Mouse (Mus musculus): Measurements from ENCODE around the gene Sf3b1.
"Not testable (repeated sequence)": the region's sequence is repeated elsewhere in the genome, so short reads cannot be mapped to it uniquely, and the experiment has no call there.

Gene Sf3b1

DNA sequence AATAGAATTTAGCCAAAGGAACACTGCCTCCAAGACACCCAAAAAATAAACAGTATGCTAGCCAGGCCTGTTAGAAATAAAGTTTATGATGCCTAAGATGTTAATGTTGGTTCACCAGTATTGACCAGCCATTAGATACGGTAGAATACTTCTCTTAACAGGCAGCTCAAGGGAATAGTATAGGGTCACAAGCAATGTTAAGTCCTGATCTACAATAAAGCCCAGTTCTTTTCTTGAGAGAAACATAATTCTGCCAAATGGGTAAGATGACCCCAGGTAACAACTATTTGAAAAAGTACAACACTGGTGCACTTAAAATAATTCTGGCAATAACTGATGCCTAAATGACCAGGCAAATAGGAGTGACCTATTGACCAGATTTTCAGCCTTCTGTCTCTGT is 685 bp upstream of the Sf3b1 start:
- DNase-seq = no peak

DNA sequence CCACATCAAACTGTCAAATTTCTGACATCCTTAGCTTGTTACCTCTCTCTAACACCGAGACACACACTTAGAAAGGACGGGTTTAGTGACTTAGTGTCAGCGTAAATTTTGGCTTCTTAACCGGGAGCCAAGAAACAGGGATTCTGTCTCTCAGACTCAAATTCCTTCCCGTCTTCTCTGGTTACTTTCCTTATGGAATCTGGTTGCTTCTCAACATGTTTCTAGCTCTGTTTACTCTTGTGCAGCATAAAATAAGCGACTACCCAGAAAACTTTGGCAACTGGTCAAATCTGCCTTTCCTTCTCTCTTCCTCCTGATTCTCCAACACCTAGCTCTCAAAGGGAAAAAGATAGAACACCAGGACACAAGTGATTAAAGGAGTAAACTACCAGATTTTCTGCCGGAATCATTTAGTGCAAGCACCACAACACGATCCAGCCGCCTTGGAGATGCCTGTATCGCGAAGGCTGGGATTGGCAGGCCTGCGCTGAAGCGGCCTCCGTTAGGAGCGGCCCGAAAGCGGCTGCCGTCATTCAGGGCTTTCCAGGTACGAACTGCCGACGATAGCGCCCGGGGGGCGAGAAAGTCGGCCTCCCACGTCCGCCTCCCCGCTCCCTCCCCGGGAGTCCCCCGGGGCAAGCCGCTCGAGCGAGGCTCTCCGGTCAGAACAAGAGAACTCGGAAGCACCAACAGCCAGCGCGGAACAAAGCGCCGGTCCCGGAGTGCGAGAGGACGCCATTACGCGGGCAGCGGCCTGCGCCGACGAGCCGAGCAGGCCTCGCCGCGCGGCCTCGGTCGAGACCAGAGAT is 633 bp downstream of the Sf3b1 start:
- DNase-seq = no peak

DNA sequence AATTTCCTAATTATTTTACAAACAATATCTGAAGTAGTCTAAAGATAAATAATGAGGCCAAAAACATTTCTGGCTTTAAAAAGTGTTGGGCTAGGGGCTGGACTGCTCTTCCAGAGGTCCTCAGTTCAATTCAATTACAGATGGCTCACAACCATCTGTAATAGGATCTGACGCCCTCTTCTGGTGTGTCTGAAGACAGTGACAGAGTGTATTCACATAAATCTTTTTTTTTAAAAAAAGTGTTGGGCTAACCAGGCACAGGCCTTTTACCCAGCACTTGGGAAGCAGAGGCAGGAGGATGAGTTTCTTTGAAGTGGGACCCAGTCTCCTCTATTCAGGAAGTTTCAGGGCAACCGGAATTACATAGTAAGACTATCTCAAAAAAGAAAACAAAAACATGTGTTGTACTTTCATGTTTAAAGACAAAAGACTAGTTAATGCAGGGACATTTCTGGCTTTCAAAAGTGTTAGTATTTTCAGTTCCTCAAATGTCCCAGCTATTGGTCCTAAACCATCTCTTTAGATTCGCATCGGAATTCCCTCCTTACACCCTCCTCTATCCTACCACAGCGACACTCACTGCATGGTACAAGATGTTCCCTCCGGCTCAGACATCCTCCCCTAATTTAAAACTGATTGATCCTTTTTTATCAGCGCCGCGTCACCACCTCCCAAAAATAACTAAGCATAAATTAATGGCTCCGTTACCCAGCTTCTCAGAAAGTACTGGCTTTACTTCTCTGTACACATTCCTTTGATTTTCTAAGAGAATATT is 1.4 kb downstream of the Sf3b1 start:
- DNase-seq = no peak

DNA sequence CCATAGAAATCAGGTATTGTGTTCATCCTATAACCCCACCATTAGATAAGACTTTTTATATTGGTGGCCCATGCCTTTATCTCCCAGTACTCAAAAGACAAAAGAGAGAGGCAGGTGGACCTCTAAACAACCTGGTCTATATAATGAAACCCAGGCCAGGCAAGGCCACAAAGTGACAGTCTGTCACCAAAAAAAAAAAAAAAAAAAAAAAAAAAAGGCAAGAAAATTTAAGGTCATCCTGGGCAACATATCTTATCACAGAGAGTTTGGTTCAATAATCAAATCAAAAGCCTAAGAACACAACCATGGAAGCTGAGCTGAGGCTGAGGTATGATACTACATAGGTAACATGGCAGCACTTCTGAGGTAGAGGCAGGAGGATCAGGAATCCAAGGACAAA is 5.4 kb downstream of the Sf3b1 start:
- no peak for DNase-seq

DNA sequence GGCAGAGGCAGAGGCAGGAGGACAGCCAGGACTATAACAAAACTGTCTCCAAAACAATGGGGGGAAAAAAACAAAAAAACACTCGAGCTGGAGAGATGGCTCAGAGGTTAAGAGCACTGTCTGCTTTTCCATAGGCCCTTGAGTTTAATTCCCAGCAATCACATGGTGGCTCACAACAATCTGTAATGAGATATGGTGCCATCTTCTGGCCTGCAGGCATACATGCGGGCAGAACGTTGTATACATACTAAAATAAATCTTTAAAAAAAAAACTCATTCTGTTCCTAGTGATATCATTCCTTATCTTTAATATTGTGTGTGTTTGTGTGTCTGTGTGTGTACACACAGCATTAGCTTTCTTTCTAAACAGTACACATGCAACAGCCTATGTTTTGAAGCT is 14.8 kb downstream of the Sf3b1 start:
- DNase-seq = no peak

DNA sequence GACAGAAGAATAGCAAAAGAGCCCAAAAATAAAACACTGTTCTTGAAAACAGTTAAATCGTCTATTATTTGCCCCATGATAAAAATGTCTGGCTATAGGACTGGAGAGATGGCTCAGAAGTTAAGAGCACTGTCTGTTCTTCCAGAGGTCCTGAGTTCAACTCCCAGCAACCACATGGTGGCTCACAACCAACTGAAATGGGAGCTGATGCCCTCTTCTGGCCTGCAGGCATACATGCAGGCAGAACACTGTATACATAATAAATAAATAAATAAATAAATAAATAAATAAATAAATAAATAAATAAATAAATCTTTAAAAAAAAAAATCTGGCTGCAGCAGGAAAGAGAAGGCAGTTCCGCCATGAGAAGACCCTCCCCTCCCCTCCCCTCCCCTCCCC is 19.0 kb downstream of the Sf3b1 start:
- DNase-seq = not testable (repeated sequence)

DNA sequence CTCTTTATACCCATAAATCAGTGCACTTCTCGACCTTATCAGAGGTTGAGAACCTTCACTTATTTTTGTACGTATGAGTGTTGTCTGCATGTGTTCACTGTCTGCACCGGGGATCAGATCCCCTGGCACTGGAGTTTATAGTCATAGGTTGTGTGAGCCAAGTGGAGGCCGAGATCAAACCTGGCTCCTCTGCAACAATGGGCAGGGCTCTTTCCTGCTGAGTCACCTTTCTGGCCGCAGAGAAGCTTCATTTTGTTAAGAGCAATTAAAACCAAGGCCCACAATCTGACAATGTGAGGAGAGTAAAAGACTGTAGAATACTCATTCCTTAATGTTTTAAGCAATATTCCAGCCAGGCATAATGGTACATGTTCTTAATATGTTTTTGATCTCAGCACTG is 33.7 kb downstream of the Sf3b1 start:
- no peak for DNase-seq

DNA sequence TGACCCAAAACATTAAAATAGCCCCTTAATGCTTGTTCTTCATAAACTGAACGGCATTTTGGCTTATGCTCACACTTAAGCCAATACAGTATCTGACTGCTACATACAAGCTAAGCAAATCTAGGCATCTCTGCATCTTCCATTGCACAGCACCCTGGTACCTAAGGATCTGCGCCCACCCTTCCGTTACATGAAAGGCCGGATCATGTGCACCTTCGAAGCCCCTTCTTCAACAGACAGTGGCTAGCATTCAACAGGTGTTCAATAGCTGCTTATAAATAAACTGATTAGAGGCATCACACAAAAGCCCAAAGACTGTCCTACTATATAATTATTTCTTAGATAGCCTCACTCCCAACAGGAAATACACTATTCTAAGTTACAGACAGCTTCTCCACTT is 41.0 kb downstream of the Sf3b1 start:
- no peak for DNase-seq

DNA sequence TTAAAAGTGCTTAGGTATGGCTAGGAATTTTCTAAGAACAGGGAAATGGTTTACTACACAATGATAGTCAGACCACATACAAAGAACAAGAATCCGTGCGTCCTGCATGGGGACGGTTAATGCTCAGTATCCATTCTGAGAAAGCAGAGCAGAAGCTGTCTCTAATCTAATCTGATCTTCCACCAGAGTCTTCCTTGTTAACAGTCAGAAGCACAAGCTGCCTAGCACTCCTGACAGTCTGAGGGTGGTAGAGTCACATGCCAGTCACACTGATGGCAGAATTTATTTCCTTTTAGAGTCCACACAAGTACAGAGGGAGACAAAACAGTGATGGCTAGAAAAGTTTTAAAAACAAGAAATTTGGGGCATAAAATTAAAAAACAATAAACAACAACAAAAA is 41.5 kb downstream of the Sf3b1 start:
- no peak for DNase-seq

DNA sequence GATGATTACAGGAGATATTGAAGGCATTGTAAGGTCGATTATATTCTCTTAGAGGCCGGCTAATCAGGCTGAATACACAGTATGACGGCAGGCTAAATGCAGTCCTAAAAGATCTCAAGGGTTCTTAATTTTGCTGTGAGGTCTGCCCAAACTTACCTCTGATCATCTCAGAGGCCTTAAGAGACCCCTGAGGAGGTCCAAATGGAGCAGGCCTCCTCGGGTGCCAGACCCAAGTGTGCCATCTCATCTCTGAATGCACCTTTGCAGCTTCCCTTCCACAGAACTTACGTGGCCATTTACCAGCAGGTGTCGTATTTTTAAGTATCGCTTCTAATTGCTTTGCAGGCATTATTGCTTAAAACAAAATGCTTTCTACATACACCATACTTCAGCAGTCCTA is 43.1 kb downstream of the Sf3b1 start:
- no peak for DNase-seq

DNA sequence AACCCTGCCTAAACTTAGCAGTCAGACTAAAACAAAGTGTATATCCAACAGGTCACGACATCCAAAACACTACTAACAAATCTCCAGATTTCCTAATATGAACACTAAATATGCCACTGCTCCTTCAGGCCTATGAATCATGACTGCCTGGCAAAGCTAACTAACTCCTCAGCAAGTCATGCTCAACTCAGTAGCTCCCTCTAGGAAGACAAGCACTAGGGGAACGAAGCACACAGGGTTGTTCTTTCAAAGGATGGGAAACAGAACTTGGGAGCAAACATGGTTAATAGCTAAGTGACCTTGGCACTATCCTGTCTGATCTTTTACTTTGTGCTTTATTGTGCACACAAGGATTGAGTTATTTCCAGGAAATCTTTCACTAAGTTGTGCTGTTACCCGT is 43.9 kb downstream of the Sf3b1 start:
- DNase-seq = no peak

DNA sequence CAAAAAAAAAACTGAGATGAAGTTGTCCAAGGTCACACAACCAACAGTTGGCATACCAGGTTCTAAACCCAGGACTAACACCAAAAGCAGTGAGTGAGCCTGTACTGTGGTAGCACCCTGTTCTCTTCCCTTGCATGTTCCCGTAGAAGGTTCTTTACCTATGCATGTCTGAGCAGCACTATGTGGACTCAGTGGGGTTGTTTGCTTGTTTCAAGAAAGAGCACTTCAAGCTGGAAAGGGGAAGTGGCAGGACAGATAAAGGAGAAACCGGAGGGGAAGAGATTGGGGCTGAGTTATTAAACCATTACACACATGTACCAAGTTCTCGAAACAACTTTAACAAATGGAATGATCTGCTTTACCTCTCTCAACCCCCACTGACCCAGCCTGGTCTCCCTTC is 44.6 kb downstream of the Sf3b1 start:
- DNase-seq = no peak

DNA sequence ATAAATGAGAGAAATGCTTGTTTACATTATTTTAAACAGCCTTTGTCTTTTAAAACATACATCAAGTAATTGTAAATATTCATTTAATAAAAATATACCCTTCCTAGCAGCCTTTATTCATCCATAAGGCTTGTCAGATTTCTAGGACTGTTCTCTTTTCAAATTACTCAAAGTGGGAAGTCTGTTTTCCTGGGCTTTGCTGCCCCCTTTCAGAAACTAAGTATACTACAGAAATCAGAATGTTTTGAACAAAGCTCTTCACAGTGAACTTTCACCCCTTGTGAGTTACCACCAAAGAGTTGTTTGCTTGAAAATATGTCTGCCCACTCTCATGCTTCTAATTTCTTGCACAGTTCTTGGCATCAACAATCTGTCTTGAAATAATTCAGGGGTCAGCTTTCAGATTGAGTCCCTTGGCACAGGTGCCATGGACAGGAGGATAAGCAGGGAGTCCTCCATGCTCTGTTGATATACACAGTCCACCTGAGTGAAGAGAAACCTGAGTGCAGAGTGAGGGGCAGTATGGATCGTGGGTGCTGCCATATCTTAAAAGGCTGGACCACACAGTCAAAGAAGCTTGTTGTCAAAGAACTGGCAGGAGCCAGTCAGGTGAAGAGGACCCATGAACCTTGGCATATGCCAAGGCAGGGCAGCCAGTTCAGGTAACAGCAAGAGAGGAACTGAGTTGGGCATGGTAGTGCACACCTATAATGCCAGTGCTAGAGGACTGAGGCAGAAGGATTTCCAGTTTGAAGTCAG is 47.9 kb downstream of the Sf3b1 start:
- no peak for DNase-seq

DNA sequence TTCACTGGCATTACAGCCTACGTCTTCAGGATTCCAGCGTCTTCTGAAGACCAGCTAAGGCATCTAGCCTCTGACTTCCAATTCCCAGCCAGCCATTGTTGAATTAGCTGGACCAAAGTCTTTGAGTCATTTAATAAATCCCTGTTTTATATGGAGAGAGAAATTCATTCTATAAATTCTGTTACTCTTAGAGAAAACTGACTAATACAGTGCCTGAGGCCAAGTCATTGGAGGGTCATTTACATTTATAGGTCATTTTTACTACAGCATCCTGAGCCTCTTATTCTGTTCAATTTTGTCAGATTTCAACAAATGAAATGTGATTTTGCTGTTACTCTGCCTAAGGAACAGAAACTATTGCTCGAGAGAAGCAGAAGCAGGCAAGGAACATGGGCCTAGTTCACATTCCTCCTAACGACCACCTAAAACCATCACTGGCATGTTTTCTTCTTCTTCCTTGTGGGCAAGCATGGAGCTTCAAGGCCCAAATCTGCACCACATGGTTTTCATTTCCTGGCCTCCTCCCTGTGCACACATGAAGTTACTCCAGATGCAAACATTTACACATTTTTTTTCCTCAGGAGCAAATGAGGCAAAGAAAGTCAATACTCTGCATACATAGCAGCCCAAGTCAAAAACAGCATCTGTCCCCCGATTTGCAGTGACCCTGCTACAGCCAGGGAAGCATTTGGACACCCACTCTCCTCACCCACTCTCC is 55.4 kb downstream of the Sf3b1 start:
- no peak for DNase-seq

DNA sequence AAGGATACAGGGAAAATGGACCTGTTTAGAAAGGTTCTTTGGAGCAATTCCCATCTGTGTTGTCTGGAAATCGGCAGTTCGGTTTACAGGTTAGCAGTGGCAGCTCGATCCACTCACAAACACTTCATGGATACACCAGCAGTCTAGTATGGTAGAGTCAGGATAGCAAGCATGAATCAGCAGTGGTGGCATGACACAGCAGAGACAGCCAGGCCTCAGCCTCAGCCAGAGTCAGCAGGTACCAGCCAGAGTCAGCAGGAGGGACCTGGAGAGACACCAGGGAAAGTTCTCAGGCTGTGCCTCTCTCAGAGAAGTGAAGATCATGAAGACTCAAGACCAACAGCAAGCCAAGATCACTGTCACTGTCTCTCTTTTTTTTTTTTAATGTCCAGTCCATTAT is 60.4 kb downstream of the Sf3b1 start:
- DNase-seq = no peak

DNA sequence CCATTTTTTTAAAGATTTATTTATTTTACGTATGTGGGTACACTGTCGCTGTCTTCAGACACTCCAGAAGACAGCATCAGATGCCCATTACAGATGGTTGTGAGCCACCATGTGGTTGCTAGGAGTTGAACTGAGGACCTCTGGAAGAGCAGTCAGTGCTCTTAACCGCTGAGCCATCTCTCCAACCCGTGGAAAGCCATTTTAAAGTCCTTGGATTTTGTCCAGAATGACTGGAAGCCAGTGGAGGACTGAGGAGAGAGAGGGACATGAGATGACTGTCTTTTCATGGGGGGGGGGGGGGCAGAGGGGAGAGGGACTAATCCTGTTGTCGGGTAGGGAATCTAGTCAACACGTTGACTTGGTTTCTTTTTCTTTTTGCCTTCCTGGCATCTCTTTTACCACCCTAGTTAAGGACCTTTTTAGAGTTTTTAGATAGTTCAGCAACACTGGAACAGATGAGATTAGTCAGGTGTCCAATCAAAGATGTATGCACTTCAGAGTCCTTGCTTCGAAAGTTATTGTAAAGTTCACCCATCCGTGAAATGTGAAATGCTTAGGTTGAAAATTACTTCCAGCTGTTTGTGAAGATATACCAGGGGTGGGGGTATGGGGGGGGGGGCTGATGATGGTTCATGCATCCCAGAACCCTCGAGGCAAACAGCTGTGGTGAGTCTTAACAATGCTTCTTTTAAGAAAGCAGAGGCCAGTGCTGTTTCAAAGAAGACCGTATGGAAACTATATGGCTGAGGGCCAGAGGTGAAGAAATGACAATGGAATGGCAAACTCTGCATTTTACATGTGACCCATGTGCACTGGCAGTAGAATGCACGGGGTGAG is 61.9 kb downstream of the Sf3b1 start:
- no peak for DNase-seq

DNA sequence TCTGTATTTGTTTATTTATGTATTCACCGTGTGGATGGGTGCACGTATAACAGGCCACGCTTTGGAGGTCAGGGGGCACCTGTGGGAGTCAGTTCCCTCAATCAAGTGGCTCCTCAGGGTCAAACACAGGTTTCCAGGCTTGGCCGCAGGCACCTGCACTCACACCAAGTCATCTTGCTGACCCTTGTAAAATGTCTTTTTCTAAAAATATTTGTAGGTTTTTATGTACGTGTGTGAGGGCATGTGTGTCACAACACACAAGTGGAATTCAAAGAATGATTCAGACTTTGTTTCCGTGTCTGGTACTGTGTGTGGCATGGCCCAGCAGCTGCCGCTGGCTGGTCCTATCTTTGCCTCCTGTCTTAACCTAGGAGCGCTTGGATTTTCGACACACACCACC is 65.6 kb downstream of the Sf3b1 start:
- no peak for DNase-seq

DNA sequence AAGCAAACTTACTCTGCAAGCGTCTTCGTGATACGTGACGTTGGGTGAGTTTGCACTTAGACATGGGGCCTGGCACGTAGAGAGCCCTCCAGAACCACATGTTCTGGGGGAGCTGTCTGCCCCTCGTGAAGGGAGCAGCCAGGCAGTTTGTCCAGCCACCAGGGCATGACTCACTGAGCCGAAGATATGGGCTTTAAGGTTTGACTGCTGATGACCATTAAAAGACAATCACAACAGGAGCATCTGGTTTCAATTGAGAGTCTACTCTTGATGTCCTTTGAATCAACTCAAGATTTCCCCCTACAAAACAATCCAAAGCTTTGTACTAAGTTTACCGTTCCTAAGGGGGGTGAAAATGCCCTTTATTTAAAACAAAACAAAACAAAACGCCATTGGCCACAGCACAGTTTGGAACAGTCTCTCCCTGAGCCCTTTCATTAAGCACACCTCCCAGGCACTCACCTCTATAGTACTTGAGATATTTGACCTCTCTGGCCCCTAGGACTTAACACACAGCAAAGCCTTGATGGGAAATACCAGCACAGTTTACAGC is 66.6 kb downstream of the Sf3b1 start:
- DNase-seq = no peak

DNA sequence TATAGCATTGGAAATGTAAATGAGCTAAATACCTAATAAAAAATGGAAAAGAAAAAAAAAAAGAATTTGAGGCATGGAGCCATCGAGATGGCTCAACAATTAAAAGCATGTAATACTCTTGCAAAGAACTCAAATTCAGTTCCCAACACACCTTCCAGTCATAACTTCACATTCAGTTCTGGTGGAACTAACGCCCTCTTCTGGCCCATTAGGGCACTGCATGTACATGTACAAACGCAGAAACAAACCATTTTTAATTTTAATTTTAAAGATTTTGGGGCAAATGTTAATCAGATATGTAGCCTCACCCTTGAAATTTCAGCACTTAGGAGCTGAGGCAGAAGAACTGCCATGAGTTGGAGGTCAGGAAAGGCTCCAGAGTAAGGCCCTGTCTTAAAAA is 68.8 kb downstream of the Sf3b1 start:
- no peak for DNase-seq

DNA sequence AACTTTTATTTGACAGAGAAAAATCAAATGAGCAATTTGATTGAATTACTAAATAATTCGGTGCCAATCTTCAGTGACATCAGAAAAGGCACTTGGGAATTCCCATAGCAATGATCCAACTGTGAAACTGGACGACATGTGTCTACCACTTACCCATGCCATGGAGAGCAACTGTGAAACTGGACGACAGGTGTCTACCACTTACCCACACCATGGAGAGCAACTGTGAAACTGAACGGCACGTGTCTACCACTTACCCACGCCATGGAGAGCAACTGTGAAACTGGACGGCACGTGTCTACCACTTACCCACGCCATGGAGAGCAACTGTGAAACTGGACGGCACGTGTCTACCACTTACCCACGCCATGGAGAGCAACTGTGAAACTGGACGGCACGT is 70.3 kb downstream of the Sf3b1 start:
- DNase-seq = not testable (repeated sequence)

DNA sequence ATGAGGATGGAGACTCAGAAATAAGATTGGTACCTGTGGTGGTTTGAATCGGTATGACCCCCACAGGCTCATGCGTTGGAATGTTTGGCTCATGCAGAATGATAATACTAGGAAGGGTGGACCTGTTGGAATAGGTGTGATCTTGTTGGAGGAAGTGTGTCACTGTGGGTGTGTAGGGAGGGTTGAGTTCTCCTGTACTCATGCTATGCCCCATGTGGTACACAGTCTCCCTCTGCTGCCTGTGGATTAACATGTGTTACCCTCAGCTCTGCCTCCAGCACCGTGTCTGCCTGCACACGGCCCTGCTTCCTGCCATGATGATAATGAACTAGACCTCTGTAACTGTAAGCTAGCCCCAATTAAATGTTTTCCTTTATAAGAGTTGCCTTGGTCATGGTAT is 72.4 kb downstream of the Sf3b1 start:
- DNase-seq = no peak

DNA sequence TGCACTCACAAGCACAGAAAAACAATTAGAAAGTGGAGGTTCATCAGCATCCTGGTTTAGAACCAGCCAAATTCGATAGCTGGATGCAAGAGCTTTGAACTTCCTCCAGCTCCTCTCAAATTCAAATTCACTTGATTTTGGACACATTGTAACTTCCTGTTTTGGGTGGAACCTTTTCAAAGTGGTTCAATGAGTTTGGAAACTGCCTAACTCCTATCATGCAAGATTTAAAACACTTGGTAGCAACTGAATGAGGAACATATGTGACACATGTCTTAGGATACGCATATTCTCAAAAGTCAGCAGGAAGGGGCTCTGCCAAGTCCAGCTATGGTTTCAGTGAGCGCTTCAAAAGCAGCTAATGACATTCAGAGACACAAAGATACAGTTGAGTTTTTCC is 82.6 kb downstream of the Sf3b1 start:
- DNase-seq = no peak

Measured in cerebellum, adult 9-11 months (tissue).